1 mouse cellular context compared by ENCODE assay signal in genomic region chr9:108935991-108936390, GRCm38 (mm10).
TF ChIP-seq lines count a peak whose summit lies in the region.

No protein-coding gene starts in this region.

TF ChIP-seq in CH12.LX, 34 proteins besides CTCF, POLR2A, EP300 and RAD21 (continued from another document):
- TF ChIP-seq KAT2A (IDR thresholded peaks at IDR 0.05; ENCODE audit: insufficient replicate concordance, low read length) (no peak), PAX5 (IDR thresholded peaks at IDR 0.05; ENCODE audit: low read length) (no peak)
